Mouse (Mus musculus) macrophage (primary cell): ENCODE data around the gene Slc24a1. TPM values are rescaled to one million over a fixed set of nuclear protein-coding genes. Genes with fewer than 3 reads are reported as not detected.

Source experiments
- H3K27ac ChIP-seq: fragments of 350-480 bp; formaldehyde crosslinking; 2 replicates; pipeline ENCODE4 v1.9.0; 2021
- H3K36me3 ChIP-seq: fragments of 350-480 bp; formaldehyde crosslinking; 2 replicates; pipeline ENCODE4 v1.9.0; 2021; ENCODE audit errors: inconsistent target
- H3K4me3 ChIP-seq: fragments of 350-480 bp; formaldehyde crosslinking; 2 replicates; pipeline ENCODE4 v1.9.0; 2021; ENCODE audit errors: inconsistent target
- H3K79me2 ChIP-seq: fragments of 350-480 bp; formaldehyde crosslinking; 2 replicates; pipeline ENCODE4 v1.9.0; 2021; ENCODE audit errors: inconsistent target
- WGBS: methylation state at CpG from one replicate; pipeline ENCODE4 v1.1.7; 2026; ENCODE audit warnings: inconsistent platforms; ENCODE audit not compliant: missing documents; 5-methylcytosine and 5-hydroxymethylcytosine counted together
- polyA plus RNA-seq: library from polyadenylated mRNA; stranded (reverse); fragments of 250-400 nt; gene quantifications from 3 replicates; pipeline ENCODE4 v1.2.4, GENCODE M21; 2018; ENCODE audit warnings: inconsistent platforms

Slc24a1 gene
- polyA plus RNA-seq, 1 experiment from 2014 or later: not detected

GRCm38 (mm10) chr9:64952055-64952454, 648 bp upstream of the Slc24a1 start:
- Histone ChIP-seq H3K27ac (no peak overlapping the region), H3K36me3 (no peaks in the 10 kb centered on the region), H3K4me3 (no peak overlapping the region), H3K79me2 (no peaks in the 10 kb centered on the region)
- WGBS: 66% methylated on average over 4 of the region's 5 CpGs

- 84% methylated on average over 9 of the region's 9 CpGs for WGBS
- Histone ChIP-seq H3K36me3 (no peaks in the 10 kb centered on the region), H3K4me3 (no peak overlapping the region), H3K27ac (no peak overlapping the region), H3K79me2 (no peaks in the 10 kb centered on the region)
Observed at GRCm38 (mm10) chr9:64947483-64948095, 3.8 kb downstream of the Slc24a1 start.

- Histone ChIP-seq H3K36me3 (no peaks in the 10 kb centered on the region), H3K4me3 (no peak overlapping the region), H3K27ac (no peak overlapping the region), H3K79me2 (no peaks in the 10 kb centered on the region)
- WGBS: 90% methylated on average over 11 of the region's 11 CpGs
Observed at GRCm38 (mm10) chr9:64943997-64944396, 7.4 kb downstream of the Slc24a1 start.

GRCm38 (mm10) chr9:64941650-64942049, 9.8 kb downstream of the Slc24a1 start:
- 95% methylated on average over 4 of the region's 4 CpGs for WGBS
- H3K79me2 ChIP-seq: no peaks in the 10 kb centered on the region
- H3K27ac ChIP-seq: no peak overlapping the region
- H3K36me3 ChIP-seq: no peaks in the 10 kb centered on the region
- H3K4me3 ChIP-seq: no peak overlapping the region

- H3K79me2 ChIP-seq: no peaks in the 10 kb centered on the region
- H3K4me3 ChIP-seq: no peak overlapping the region
- WGBS: 74% methylated on average over 11 of the region's 11 CpGs
- H3K27ac ChIP-seq: no peak overlapping the region
- H3K36me3 ChIP-seq: no peaks in the 10 kb centered on the region
Observed at GRCm38 (mm10) chr9:64940731-64941346, 10.6 kb downstream of the Slc24a1 start.

- no peak overlapping the region for H3K4me3 ChIP-seq
- H3K27ac ChIP-seq: no peak overlapping the region
- H3K79me2 ChIP-seq: no peaks in the 10 kb centered on the region
- 60% methylated on average over 2 of the region's 2 CpGs for WGBS
- H3K36me3 ChIP-seq: no peaks in the 10 kb centered on the region
Observed at GRCm38 (mm10) chr9:64939790-64940189, 11.6 kb downstream of the Slc24a1 start.

GRCm38 (mm10) chr9:64939281-64939680, 12.1 kb downstream of the Slc24a1 start:
- WGBS: 30% methylated on average over 4 of the region's 4 CpGs
- H3K79me2 ChIP-seq: no peaks in the 10 kb centered on the region
- H3K4me3 ChIP-seq: no peak overlapping the region
- no peaks in the 10 kb centered on the region for H3K36me3 ChIP-seq
- no peak overlapping the region for H3K27ac ChIP-seq

GRCm38 (mm10) chr9:64938535-64938934, 12.9 kb downstream of the Slc24a1 start:
- no peak overlapping the region for H3K27ac ChIP-seq
- 22% methylated on average over 5 of the region's 5 CpGs for WGBS
- H3K79me2 ChIP-seq: no peaks in the 10 kb centered on the region
- no peaks in the 10 kb centered on the region for H3K36me3 ChIP-seq
- no peak overlapping the region for H3K4me3 ChIP-seq

- Histone ChIP-seq H3K27ac (no peak overlapping the region), H3K4me3 (no peak overlapping the region), H3K36me3 (no peaks in the 10 kb centered on the region), H3K79me2 (no peaks in the 10 kb centered on the region)
- 75% methylated on average over 5 of the region's 5 CpGs for WGBS
Observed at GRCm38 (mm10) chr9:64937491-64937890, 13.9 kb downstream of the Slc24a1 start.

- Histone ChIP-seq H3K27ac (no peak overlapping the region), H3K4me3 (no peak overlapping the region), H3K36me3 (no peaks in the 10 kb centered on the region), H3K79me2 (no peaks in the 10 kb centered on the region)
- 4% methylated on average over 6 of the region's 6 CpGs for WGBS
Observed at GRCm38 (mm10) chr9:64936508-64936907, 14.9 kb downstream of the Slc24a1 start.

GRCm38 (mm10) chr9:64934015-64934754, 17.2 kb downstream of the Slc24a1 start:
- H3K79me2 ChIP-seq: no peaks in the 10 kb centered on the region
- H3K36me3 ChIP-seq: no peaks in the 10 kb centered on the region
- no peak overlapping the region for H3K4me3 ChIP-seq
- 83% methylated on average over 15 of the region's 15 CpGs for WGBS
- H3K27ac ChIP-seq: no peak overlapping the region

- Histone ChIP-seq H3K79me2 (no peaks in the 10 kb centered on the region), H3K27ac (no peak overlapping the region), H3K36me3 (no peaks in the 10 kb centered on the region), H3K4me3 (no peak overlapping the region)
- WGBS: 75% methylated on average over 7 of the region's 7 CpGs
Observed at GRCm38 (mm10) chr9:64931751-64932610, 19.4 kb downstream of the Slc24a1 start.

GRCm38 (mm10) chr9:64930256-64930655, 21.2 kb downstream of the Slc24a1 start:
- 62% methylated on average over 4 of the region's 4 CpGs for WGBS
- H3K4me3 ChIP-seq: no peak overlapping the region
- no peaks in the 10 kb centered on the region for H3K79me2 ChIP-seq
- no peaks in the 10 kb centered on the region for H3K36me3 ChIP-seq
- no peak overlapping the region for H3K27ac ChIP-seq

- H3K36me3 ChIP-seq: no peaks in the 10 kb centered on the region
- peak overlapping the region; percentile 67 for H3K27ac ChIP-seq
- 44% methylated on average over 8 of the region's 8 CpGs for WGBS
- no peak overlapping the region for H3K4me3 ChIP-seq
- H3K79me2 ChIP-seq: no peaks in the 10 kb centered on the region
Observed at GRCm38 (mm10) chr9:64926201-64926991, 25.0 kb downstream of the Slc24a1 start.
